Mouse (Mus musculus) cerebellum, adult 9-11 months (tissue): Measurements from ENCODE around the gene Nav2.

Source experiments
- DNase-seq: peaks from one replicate; pipeline ENCODE4 v3.0.0; 2022

The Nav2 gene

GRCm38 (mm10) chr7:49010739-49011138 is 102.2 kb downstream of the Nav2 start:
- DNase-seq, result no peak

- no peak for DNase-seq
Observed at GRCm38 (mm10) chr7:49012027-49012426, 103.5 kb downstream of the Nav2 start.

- DNase-seq, result no peak
Observed at GRCm38 (mm10) chr7:49014480-49014879, 106.0 kb downstream of the Nav2 start.

GRCm38 (mm10) chr7:49015297-49015696 is 106.8 kb downstream of the Nav2 start:
- no peak for DNase-seq

GRCm38 (mm10) chr7:49016088-49016487 is 107.6 kb downstream of the Nav2 start:
- DNase-seq, result no peak

GRCm38 (mm10) chr7:49017794-49018193 is 109.3 kb downstream of the Nav2 start:
- no peak for DNase-seq

GRCm38 (mm10) chr7:49018478-49018914 is 110.0 kb downstream of the Nav2 start:
- no peak for DNase-seq

- peak; percentile 92 for DNase-seq
Observed at GRCm38 (mm10) chr7:49025026-49025815, 116.7 kb downstream of the Nav2 start.

- DNase-seq, result no peak
Observed at GRCm38 (mm10) chr7:49025991-49026390, 117.5 kb downstream of the Nav2 start.

- DNase-seq, result no peak
Observed at GRCm38 (mm10) chr7:49026466-49026865, 118.0 kb downstream of the Nav2 start.

GRCm38 (mm10) chr7:49029282-49030012 is 120.9 kb downstream of the Nav2 start:
- no peak for DNase-seq

GRCm38 (mm10) chr7:49032216-49032615 is 123.7 kb downstream of the Nav2 start:
- no peak for DNase-seq

- no peak for DNase-seq
Observed at GRCm38 (mm10) chr7:49034253-49034652, 125.7 kb downstream of the Nav2 start.

- no peak for DNase-seq
Observed at GRCm38 (mm10) chr7:49040163-49040562, 131.6 kb downstream of the Nav2 start.

- DNase-seq, result no peak
Observed at GRCm38 (mm10) chr7:49041334-49042070, 133.0 kb downstream of the Nav2 start.

GRCm38 (mm10) chr7:49045499-49046346 is 137.2 kb downstream of the Nav2 start:
- DNase-seq, result peak; percentile 18

GRCm38 (mm10) chr7:49046347-49046989 is 138.0 kb downstream of the Nav2 start:
- DNase-seq, result no peak

- DNase-seq, result no peak
Observed at GRCm38 (mm10) chr7:49047336-49047735, 138.8 kb downstream of the Nav2 start.

GRCm38 (mm10) chr7:49052871-49053618 is 144.5 kb downstream of the Nav2 start:
- DNase-seq, result no peak

GRCm38 (mm10) chr7:49055273-49055672 is 146.8 kb downstream of the Nav2 start:
- DNase-seq, result peak; percentile 35
